Mouse (Mus musculus): ENCODE measurements around the gene Zscan2. TPM values are rescaled to one million over a fixed set of nuclear protein-coding genes. Genes with fewer than 3 reads are reported as not detected.

Gene Zscan2
- polyA plus RNA-seq, 1 experiment from 2014 or later: 3.0 TPM

- Histone ChIP-seq H3K27ac (replicated peaks) (no peak overlapping the region), H3K9me3 (no peaks in the 10 kb centered on the region), H3K36me3 (replicated peaks) (peaks cover 96% of the 10 kb centered on the region), H3K27me3 (replicated peaks; ENCODE audit: low read depth, poor library complexity, severe bottlenecking) (no peaks in the 10 kb centered on the region), H3K4me1 (peaks cover 8% of the 10 kb centered on the region), H3K4me3 (no peak overlapping the region)
- 90% methylated on average over 7 of the region's 7 CpGs for WGBS
- no peak for DNase-seq (ENCODE audit: low spot score)
These were observed 33.5 kb downstream of the Zscan2 start for GRCm38 (mm10) chr7:80894196-80894595.

DNA sequence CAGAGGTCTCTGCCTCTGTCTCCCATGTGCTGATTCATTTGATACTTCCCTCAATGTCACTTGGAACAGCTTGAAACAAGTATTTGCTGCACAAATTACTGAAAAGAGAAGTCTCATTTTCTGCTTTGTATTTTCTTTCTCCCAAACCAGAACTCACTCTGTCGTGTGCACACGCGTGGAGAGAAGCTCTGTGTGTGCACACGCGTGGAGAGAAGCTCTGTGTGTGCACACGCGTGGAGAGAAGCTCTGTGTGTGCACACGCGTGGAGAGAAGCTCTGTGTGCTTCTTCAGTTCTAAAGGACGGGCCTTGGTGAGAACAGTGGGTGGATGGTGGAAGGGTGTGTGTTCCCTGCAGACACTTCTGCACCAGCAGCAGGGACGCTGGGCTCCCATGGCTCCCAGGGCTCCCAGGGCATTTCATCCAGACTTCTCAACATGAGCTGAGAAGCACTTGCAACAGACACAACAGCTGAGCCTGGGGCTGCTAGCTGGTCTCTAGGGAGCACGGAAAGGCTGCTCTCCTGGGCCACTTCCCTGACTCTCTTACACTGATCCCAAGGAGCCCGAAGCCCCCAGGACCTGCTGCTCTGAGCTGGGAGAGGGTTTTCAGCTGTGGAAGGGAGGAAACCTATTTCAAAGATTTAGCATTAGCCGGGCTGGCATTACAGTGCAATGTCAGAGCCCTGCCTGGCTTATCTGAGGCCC, 34.2 kb downstream of the Zscan2 start:
- Histone ChIP-seq H3K27me3 (replicated peaks; ENCODE audit: low read depth, poor library complexity, severe bottlenecking) (no peaks in the 10 kb centered on the region), H3K27ac (replicated peaks) (no peak overlapping the region), H3K36me3 (replicated peaks) (peaks cover 95% of the 10 kb centered on the region), H3K4me1 (peaks cover 3% of the 10 kb centered on the region), H3K4me3 (no peak overlapping the region), H3K9me3 (no peaks in the 10 kb centered on the region)
- WGBS: 94% methylated on average over 14 of the region's 14 CpGs
- DNase-seq (ENCODE audit: low spot score): no peak

DNA sequence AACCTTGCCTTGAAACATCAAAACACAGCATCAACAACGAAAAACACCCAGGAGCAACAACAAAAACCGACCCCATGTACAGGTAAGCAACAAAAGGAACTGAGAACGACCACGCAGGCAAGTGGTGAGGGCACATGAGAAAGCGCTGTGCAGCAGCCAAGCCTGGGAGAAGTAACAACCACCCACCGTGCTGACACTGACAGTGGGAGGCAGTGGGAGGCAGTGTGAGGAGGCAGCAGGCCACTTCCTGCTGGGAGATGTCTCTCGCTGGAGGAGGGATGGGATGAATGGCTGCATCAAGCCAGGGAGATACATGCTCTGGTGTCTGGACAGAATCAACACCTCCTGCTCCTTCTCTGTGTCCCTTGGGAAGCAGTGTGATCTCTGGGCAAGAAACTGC, 36.4 kb downstream of the Zscan2 start:
- H3K27me3 ChIP-seq (replicated peaks; ENCODE audit: low read depth, poor library complexity, severe bottlenecking): no peaks in the 10 kb centered on the region
- 91% methylated on average over 7 of the region's 7 CpGs for WGBS
- H3K27ac ChIP-seq (replicated peaks): no peak overlapping the region
- peaks cover 74% of the 10 kb centered on the region for H3K36me3 ChIP-seq (replicated peaks)
- H3K4me3 ChIP-seq: no peak overlapping the region
- H3K4me1 ChIP-seq: peaks cover 16% of the 10 kb centered on the region
- no peaks in the 10 kb centered on the region for H3K9me3 ChIP-seq
- no peak for DNase-seq (ENCODE audit: low spot score)

- Histone ChIP-seq H3K27ac (replicated peaks) (no peak overlapping the region), H3K36me3 (replicated peaks) (peaks cover 71% of the 10 kb centered on the region), H3K9me3 (no peaks in the 10 kb centered on the region), H3K4me3 (no peak overlapping the region), H3K4me1 (peaks cover 16% of the 10 kb centered on the region), H3K27me3 (replicated peaks; ENCODE audit: low read depth, poor library complexity, severe bottlenecking) (no peaks in the 10 kb centered on the region)
- DNase-seq (ENCODE audit: low spot score): no peak
- 87% methylated on average over 4 of the region's 4 CpGs for WGBS
These were observed 37.0 kb downstream of the Zscan2 start for GRCm38 (mm10) chr7:80897721-80898120.

- no peaks in the 10 kb centered on the region for H3K9me3 ChIP-seq
- H3K27ac ChIP-seq (replicated peaks): peak within 1 kb of the TSS; percentile 87
- H3K4me3 ChIP-seq: peak within 1 kb of the TSS; percentile 77
- peaks cover 50% of the 10 kb centered on the region for H3K36me3 ChIP-seq (replicated peaks)
- DNase-seq (ENCODE audit: low spot score): peak; percentile 95
- whole genome bisulfite sequencing: under 1% methylated on average over 36 of the region's 36 CpGs
- peaks cover 33% of the 10 kb centered on the region for H3K4me1 ChIP-seq
- H3K27me3 ChIP-seq (replicated peaks; ENCODE audit: low read depth, poor library complexity, severe bottlenecking): no peaks in the 10 kb centered on the region
These were observed 40.3 kb downstream of the Zscan2 start, which contains the start of gene Wdr73 for GRCm38 (mm10) chr7:80900944-80901501. TSS of gene Wdr73 (minus strand) at chr7:80901269.

DNA sequence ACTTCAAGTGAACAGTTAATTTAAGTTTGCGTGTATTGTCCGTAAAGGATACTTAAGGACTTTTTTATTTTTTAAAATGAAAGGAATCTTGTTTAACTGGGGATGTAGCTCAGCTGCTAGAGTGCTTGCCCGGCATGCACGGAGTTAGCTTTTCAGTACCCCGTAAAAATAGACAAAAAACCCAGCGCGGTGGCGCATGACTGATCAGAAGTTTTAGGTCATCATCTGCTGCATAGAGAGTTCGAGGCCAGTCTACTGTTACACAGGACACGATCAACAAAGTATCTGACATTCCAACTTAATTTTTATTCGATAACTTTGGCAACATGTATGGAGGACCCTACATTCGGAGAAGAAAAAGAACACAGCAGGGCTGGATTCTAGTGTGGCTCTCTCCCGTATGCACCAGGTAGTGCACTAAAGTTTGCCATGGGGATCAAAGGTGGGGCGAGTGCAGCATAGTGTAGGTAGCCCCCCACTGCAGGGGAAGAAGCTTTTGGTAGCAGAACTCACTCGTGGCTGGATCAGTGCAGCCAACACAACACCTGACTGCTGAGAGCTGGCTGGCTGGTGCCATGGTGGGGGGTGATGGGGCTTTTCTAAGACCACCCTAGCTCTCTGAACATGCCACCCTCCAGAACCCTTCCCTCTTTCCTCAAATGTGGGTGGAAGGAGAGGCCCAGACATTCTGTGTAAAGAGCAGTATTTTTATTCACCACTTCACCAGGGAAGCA, 41.0 kb downstream of the Zscan2 start:
- peak overlapping the region; percentile 87 for H3K27ac ChIP-seq (replicated peaks)
- 40% methylated on average over 15 of the region's 15 CpGs for WGBS
- H3K27me3 ChIP-seq (replicated peaks; ENCODE audit: low read depth, poor library complexity, severe bottlenecking): no peaks in the 10 kb centered on the region
- H3K36me3 ChIP-seq (replicated peaks): peaks cover 50% of the 10 kb centered on the region
- no peaks in the 10 kb centered on the region for H3K9me3 ChIP-seq
- peak overlapping the region; percentile 77 for H3K4me3 ChIP-seq
- peaks cover 33% of the 10 kb centered on the region for H3K4me1 ChIP-seq
- no peak for DNase-seq (ENCODE audit: low spot score)

GRCm38 (mm10) chr7:80903625-80904422, 43.1 kb downstream of the Zscan2 start:
- 82% methylated on average over 11 of the region's 11 CpGs for WGBS

DNA sequence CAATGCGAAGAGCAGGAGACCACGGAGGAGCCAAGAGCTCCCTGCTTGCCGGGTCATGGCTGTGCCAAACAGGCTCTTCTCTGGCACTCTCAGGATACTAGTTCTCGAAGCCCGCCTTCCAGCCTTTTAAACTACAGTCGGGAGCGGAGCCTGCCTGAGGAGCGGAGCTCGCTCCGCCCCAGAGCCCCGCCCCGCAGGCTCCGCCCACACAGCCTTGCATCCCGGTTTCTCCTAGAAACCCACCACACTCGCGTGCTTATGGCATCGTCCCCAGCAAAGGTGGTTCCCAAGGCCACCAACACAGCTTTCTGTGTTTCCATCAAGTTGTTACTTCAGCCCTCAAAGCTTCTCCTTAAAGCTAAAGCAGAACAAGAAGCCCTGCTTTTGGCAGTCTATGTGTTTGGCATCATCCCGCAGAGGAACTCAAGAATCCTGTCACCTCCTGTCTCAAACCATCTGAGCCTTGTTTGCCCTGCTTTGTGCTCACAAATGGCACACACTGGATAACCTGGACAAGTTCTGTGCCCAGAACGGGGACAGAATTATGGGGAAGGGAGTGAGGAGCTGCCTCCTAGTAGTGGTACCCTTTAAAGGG, 44.3 kb downstream of the Zscan2 start, which contains the start of gene Nmb:
Gene Nmb (minus strand): TSS at position 156 of the 595 bp plus-strand sequence.
- H3K9me3 ChIP-seq: no peaks in the 10 kb centered on the region
- peak; percentile 73 for DNase-seq (ENCODE audit: low spot score)
- H3K27me3 ChIP-seq (replicated peaks; ENCODE audit: low read depth, poor library complexity, severe bottlenecking): no peaks in the 10 kb centered on the region
- H3K4me1 ChIP-seq: peaks cover 29% of the 10 kb centered on the region
- H3K4me3 ChIP-seq: peak within 1 kb of the TSS; percentile 66
- H3K27ac ChIP-seq (replicated peaks): peak within 1 kb of the TSS; percentile 61
- H3K36me3 ChIP-seq (replicated peaks): peaks cover 54% of the 10 kb centered on the region
- 4% methylated on average over 19 of the region's 19 CpGs for WGBS

More at GRCm38 (mm10) chr7:80903625-80904422, 43.1 kb downstream of the Zscan2 start:
- no peak for DNase-seq (ENCODE audit: low spot score)
- Histone ChIP-seq H3K4me3 (peak overlapping the region; percentile 66; the same call in 1 of the 2 replicates), H3K27me3 (replicated peaks; ENCODE audit: low read depth, poor library complexity, severe bottlenecking) (no peaks in the 10 kb centered on the region), H3K27ac (replicated peaks) (no peak overlapping the region), H3K4me1 (peaks cover 33% of the 10 kb centered on the region), H3K9me3 (no peaks in the 10 kb centered on the region), H3K36me3 (replicated peaks) (peaks cover 50% of the 10 kb centered on the region)

- no peaks in the 10 kb centered on the region for H3K27me3 ChIP-seq (replicated peaks; ENCODE audit: low read depth, poor library complexity, severe bottlenecking)
- no peaks in the 10 kb centered on the region for H3K4me1 ChIP-seq
- WGBS: 83% methylated on average over 7 of the region's 7 CpGs
- H3K27ac ChIP-seq (replicated peaks): no peak overlapping the region
- peaks cover 97% of the 10 kb centered on the region for H3K36me3 ChIP-seq (replicated peaks)
- DNase-seq (ENCODE audit: low spot score): peak; percentile 34
- no peak overlapping the region for H3K4me3 ChIP-seq
- no peaks in the 10 kb centered on the region for H3K9me3 ChIP-seq
These were observed 50.3 kb downstream of the Zscan2 start for GRCm38 (mm10) chr7:80911053-80911452.

DNA sequence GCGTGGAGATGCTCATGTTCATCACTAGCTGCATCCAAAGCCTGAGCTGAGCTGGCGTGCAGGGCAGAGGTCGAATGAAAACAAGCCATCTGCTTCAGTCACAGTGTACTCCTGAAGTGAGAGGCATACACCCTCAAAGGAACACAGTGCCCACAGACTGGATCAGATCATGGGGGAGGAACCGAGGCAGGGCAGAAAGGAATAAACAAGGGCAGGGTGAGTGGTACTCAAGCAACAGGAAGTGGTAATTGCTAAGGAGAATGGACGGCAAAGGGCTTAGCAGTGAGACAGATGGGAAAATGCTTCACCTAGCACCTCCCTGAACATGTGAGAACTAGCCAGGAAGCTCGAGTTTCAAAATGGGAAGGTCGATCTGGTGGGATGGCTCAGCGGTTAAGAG, 51.8 kb downstream of the Zscan2 start:
- Histone ChIP-seq H3K36me3 (replicated peaks) (peaks cover 97% of the 10 kb centered on the region), H3K9me3 (no peaks in the 10 kb centered on the region), H3K4me3 (no peak overlapping the region), H3K4me1 (no peaks in the 10 kb centered on the region), H3K27me3 (replicated peaks; ENCODE audit: low read depth, poor library complexity, severe bottlenecking) (no peaks in the 10 kb centered on the region), H3K27ac (replicated peaks) (no peak overlapping the region)
- WGBS: 86% methylated on average over 8 of the region's 8 CpGs
- DNase-seq (ENCODE audit: low spot score): no peak

GRCm38 (mm10) chr7:80917916-80918465, 57.3 kb downstream of the Zscan2 start:
- H3K36me3 ChIP-seq (replicated peaks): peaks cover 98% of the 10 kb centered on the region
- H3K4me1 ChIP-seq: no peaks in the 10 kb centered on the region
- WGBS: 92% methylated on average over 4 of the region's 4 CpGs
- H3K4me3 ChIP-seq: no peak overlapping the region
- H3K9me3 ChIP-seq: no peaks in the 10 kb centered on the region
- H3K27me3 ChIP-seq (replicated peaks; ENCODE audit: low read depth, poor library complexity, severe bottlenecking): no peaks in the 10 kb centered on the region
- DNase-seq (ENCODE audit: low spot score): no peak
- no peak overlapping the region for H3K27ac ChIP-seq (replicated peaks)

Measured in embryonic facial prominence, embryonic 10.5 days (tissue).